Comparison of ENCODE assay signal across 10 mouse cellular contexts in genomic region chr17:7306278-7307196, GRCm38 (mm10). TPM values are rescaled to one million over a fixed set of nuclear protein-coding genes. Genes with fewer than 3 reads are reported as not detected.
DNase-seq lines count a peak whose midpoint lies in the region; ATAC-seq and TF ChIP-seq lines count a peak whose summit lies in the region.
"Not testable (repeated sequence)": the region's sequence is repeated elsewhere in the genome, so short reads cannot be mapped to it uniquely, and the experiment has no call there.
"Had no signal": no experiment of that assay in that cellular context is flagged by ENCODE, and none has a peak within 500 bp of the region (broad histone marks: within the 10 kb centered on the region; RNA-seq: fewer than 3 reads in every experiment).

No protein-coding gene starts in this region.

- not testable (repeated sequence) for H3K36me3 ChIP-seq in ES-E14 (ENCODE audit: control insufficient read depth, insufficient read depth, low read length, poor library complexity, severe bottlenecking); kidney, postnatal 0 days (ENCODE audit: insufficient read depth, low read length); limb, embryonic 12.5 days; midbrain, embryonic 11.5 days (ENCODE audit: control insufficient read depth, insufficient read depth, low read length); stomach, embryonic 14.5 days (ENCODE audit: control insufficient read depth, insufficient read depth, low read length)

- H3K9me3 ChIP-seq in ES-E14 (ENCODE audit: control insufficient read depth, insufficient read depth, low read depth, low read length); kidney, postnatal 0 days (replicated peaks; ENCODE audit: low read length); limb, embryonic 12.5 days; midbrain, embryonic 11.5 days (ENCODE audit: control insufficient read depth, low read length); stomach, embryonic 14.5 days (ENCODE audit: control insufficient read depth, low read depth, low read length): not testable (repeated sequence)

- H3K4me2 ChIP-seq in kidney, postnatal 0 days (ENCODE audit: low read length); limb, embryonic 12.5 days; midbrain, embryonic 11.5 days; stomach, embryonic 14.5 days (replicated peaks; ENCODE audit: low read depth, low read length): not testable (repeated sequence)

- ATAC-seq in hematopoietic stem cell, adult 5-6 weeks (replicated peaks in 1 of 2; ENCODE audit: insufficient read depth in 1 of 2, low FRiP score in 2 of 2, low TSS enrichment in 1 of 2, low read depth in 1 of 2, poor library complexity in 2 of 2, severe bottlenecking in 2 of 2), result peak; percentile 81 to 82
- ATAC-seq in kidney, postnatal 0 days (replicated peaks; ENCODE audit: low FRiP score, low read depth), result peak; percentile 74; the same call in 1 of the 2 replicates
- ATAC-seq in limb, embryonic 12.5 days (ENCODE audit: insufficient number of reproducible peaks, insufficient read depth, low FRiP score, low TSS enrichment, low read depth), result peak; percentile 71
- ATAC-seq in midbrain, embryonic 11.5 days (ENCODE audit: low FRiP score), result peak; percentile 72
- ATAC-seq in stomach, embryonic 14.5 days (ENCODE audit: insufficient number of reproducible peaks, insufficient read depth, low FRiP score, low read depth), result peak; percentile 54; the same call in 1 of the 2 replicates

- not testable (repeated sequence) for H3K27me3 ChIP-seq in kidney, postnatal 0 days (ENCODE audit: insufficient read depth, low read length); limb, embryonic 12.5 days; midbrain, embryonic 11.5 days (ENCODE audit: control insufficient read depth, insufficient read depth, low read length); stomach, embryonic 14.5 days (ENCODE audit: control insufficient read depth, insufficient read depth, low read length)

- H3K9ac ChIP-seq in ES-E14 (ENCODE audit: insufficient read depth, low read depth, low read length, poor library complexity, severe bottlenecking); kidney, postnatal 0 days (ENCODE audit: low read depth, low read length); limb, embryonic 12.5 days (replicated peaks); midbrain, embryonic 11.5 days (ENCODE audit: low read length); stomach, embryonic 14.5 days (replicated peaks; ENCODE audit: low read depth, low read length): not testable (repeated sequence)

- H3K4me1 ChIP-seq in ES-E14 (ENCODE audit: control insufficient read depth in 2 of 2, insufficient read depth in 2 of 2, low read length in 2 of 2, poor library complexity in 1 of 2); kidney, postnatal 0 days (replicated peaks; ENCODE audit: insufficient read depth, low read length); limb, embryonic 12.5 days (replicated peaks); midbrain, embryonic 11.5 days (ENCODE audit: control insufficient read depth, insufficient read depth, low read length); stomach, embryonic 14.5 days (ENCODE audit: control insufficient read depth, insufficient read depth, low read length): not testable (repeated sequence)

- not testable (repeated sequence) for H3K4me3 ChIP-seq in ES-E14 (ENCODE audit: insufficient read depth in 1 of 2, low read depth in 1 of 2, low read length in 2 of 2, poor library complexity in 1 of 2, severe bottlenecking in 1 of 2); kidney, postnatal 0 days (replicated peaks; ENCODE audit: low read depth, low read length); limb, embryonic 12.5 days (replicated peaks); midbrain, embryonic 11.5 days (ENCODE audit: low read depth, low read length); stomach, embryonic 14.5 days (ENCODE audit: low read depth, low read length)

- in situ Hi-C loops in ES-E14 (cut with MboI; ENCODE audit: low sequenced_read_pairs in 2 of 2, unreplicated experiment in 2 of 2), result not testable (repeated sequence)

- DNase-seq in ES-E14 (ENCODE audit: low read depth, low spot score); kidney, postnatal 0 days (ENCODE audit: low spot score); midbrain, embryonic 11.5 days (ENCODE audit: low spot score, missing footprints): not testable (repeated sequence)
- DNase-seq in cerebellum, adult 9-11 months, result peak; percentile 27
- DNase-seq in frontal cortex, postnatal 10 days (ENCODE audit: low spot score in 2 of 2), result peak; percentile 51 to 53

- TF ChIP-seq CTCF in kidney, postnatal 0 days (IDR thresholded peaks at IDR 0.05; ENCODE audit: low read depth), result peak; percentile 64

- H3K27ac ChIP-seq in ES-E14 (ENCODE audit: insufficient read depth, low read depth, low read length, poor library complexity, severe bottlenecking); kidney, postnatal 0 days; limb, embryonic 12.5 days; midbrain, embryonic 11.5 days (ENCODE audit: low read depth, low read length); stomach, embryonic 14.5 days (ENCODE audit: low read length): not testable (repeated sequence)

- WGBS in kidney, postnatal 0 days, result 56% methylated on average over 8 of the region's 8 CpGs
- WGBS in limb, embryonic 12.5 days, result 60% methylated on average over 8 of the region's 8 CpGs
- WGBS in midbrain, embryonic 11.5 days, result 64% methylated on average over 8 of the region's 8 CpGs
- 59% methylated on average over 8 of the region's 8 CpGs for WGBS in stomach, embryonic 14.5 days

TF ChIP-seq in ES-E14, 5 proteins besides CTCF, POLR2A, EP300 and RAD21:
- peak; percentile 8; the same call in 1 of the 2 replicates for TF ChIP-seq ZC3H11A (IDR thresholded peaks at IDR 0.05; ENCODE audit: borderline replicate concordance, low read depth, low read length)
TF ChIP-seq in ES-E14: peak in this region for 1; not testable (repeated sequence) for 4.

RNA-seq across cellular contexts. Expression of gene Tcp10a, which starts 17.9 kb away (rescaled TPM):
- total RNA-seq in ES-E14 (2012; rRNA removed), result 0.09 TPM in 1 of 2 replicates, not detected in the other
- total RNA-seq in hematopoietic stem cell, adult 5-6 weeks (2017), result not detected in 2 replicates
- polyA plus RNA-seq in kidney, postnatal 0 days (2015; fragmentation: Nextera tagmentation; extraction: Ambion mirVana), result not detected in 2 replicates
- polyA plus RNA-seq in limb, embryonic 12.5 days (2016; fragmentation: Nextera tagmentation; extraction: Ambion mirVana), result not detected in 2 replicates
- polyA plus RNA-seq in midbrain, embryonic 11.5 days (2014; fragmentation: Nextera tagmentation; extraction: Ambion mirVana), result not detected in 2 replicates
- not detected in 2 replicates for polyA plus RNA-seq in stomach, embryonic 14.5 days (2014; fragmentation: Nextera tagmentation; extraction: Ambion mirVana)
- polyA plus RNA-seq: forebrain, embryonic 10.5 days had no signal

RNA-seq across cellular contexts. Expression of gene Ttll2, which starts 46.0 kb away (rescaled TPM):
- not detected in 2 replicates for total RNA-seq in ES-E14 (2012; rRNA removed)
- total RNA-seq in hematopoietic stem cell, adult 5-6 weeks (2017), result not detected in 2 replicates
- not detected in 2 replicates for polyA plus RNA-seq in kidney, postnatal 0 days (2015; fragmentation: Nextera tagmentation; extraction: Ambion mirVana)
- not detected in 2 replicates for polyA plus RNA-seq in limb, embryonic 12.5 days (2016; fragmentation: Nextera tagmentation; extraction: Ambion mirVana)
- polyA plus RNA-seq in midbrain, embryonic 11.5 days (2014; fragmentation: Nextera tagmentation; extraction: Ambion mirVana), result not detected in 2 replicates
- polyA plus RNA-seq in stomach, embryonic 14.5 days (2014; fragmentation: Nextera tagmentation; extraction: Ambion mirVana), result not detected in 2 replicates
- total RNA-seq: left cerebral cortex, postnatal 10 days had no signal
- polyA plus RNA-seq: forebrain, embryonic 10.5 days had no signal
